Mouse (Mus musculus): ENCODE measurements around the gene Rhoh.

Rhoh gene

GRCm38 (mm10) chr5:65860281-65861000 lies 572 bp upstream of the Rhoh start:
- DNase-seq (ENCODE audit: low spot score): no peak

GRCm38 (mm10) chr5:65862217-65862927 lies 1.4 kb downstream of the Rhoh start:
- no peak for DNase-seq (ENCODE audit: low spot score)

GRCm38 (mm10) chr5:65863349-65863749 lies 2.3 kb downstream of the Rhoh start:
- no peak for DNase-seq (ENCODE audit: low spot score)

- no peak for DNase-seq (ENCODE audit: low spot score)
These were observed 3.5 kb downstream of the Rhoh start for GRCm38 (mm10) chr5:65864486-65864885.

- no peak for DNase-seq (ENCODE audit: low spot score)
These were observed 3.9 kb downstream of the Rhoh start for GRCm38 (mm10) chr5:65864946-65865345.

- no peak for DNase-seq (ENCODE audit: low spot score)
These were observed 5.6 kb downstream of the Rhoh start for GRCm38 (mm10) chr5:65866591-65866990.

- no peak for DNase-seq (ENCODE audit: low spot score)
These were observed 6.5 kb downstream of the Rhoh start for GRCm38 (mm10) chr5:65867380-65868116.

- no peak for DNase-seq (ENCODE audit: low spot score)
These were observed 7.4 kb downstream of the Rhoh start for GRCm38 (mm10) chr5:65868419-65868818.

GRCm38 (mm10) chr5:65869660-65870059 lies 8.6 kb downstream of the Rhoh start:
- DNase-seq (ENCODE audit: low spot score): no peak

GRCm38 (mm10) chr5:65871276-65871875 lies 10.4 kb downstream of the Rhoh start:
- DNase-seq (ENCODE audit: low spot score): no peak

GRCm38 (mm10) chr5:65873212-65873611 lies 12.2 kb downstream of the Rhoh start:
- no peak for DNase-seq (ENCODE audit: low spot score)

- DNase-seq (ENCODE audit: low spot score): no peak
These were observed 14.3 kb downstream of the Rhoh start for GRCm38 (mm10) chr5:65875269-65875668.

GRCm38 (mm10) chr5:65878367-65878766 lies 17.4 kb downstream of the Rhoh start:
- DNase-seq (ENCODE audit: low spot score): no peak

- DNase-seq (ENCODE audit: low spot score): no peak
These were observed 20.2 kb downstream of the Rhoh start for GRCm38 (mm10) chr5:65881254-65881653.

GRCm38 (mm10) chr5:65882476-65883205 lies 21.6 kb downstream of the Rhoh start:
- DNase-seq (ENCODE audit: low spot score): no peak

- DNase-seq (ENCODE audit: low spot score): no peak
These were observed 22.3 kb downstream of the Rhoh start for GRCm38 (mm10) chr5:65883355-65883754.

GRCm38 (mm10) chr5:65885699-65886443 lies 24.9 kb downstream of the Rhoh start:
- DNase-seq (ENCODE audit: low spot score): no peak

GRCm38 (mm10) chr5:65888102-65888501 lies 27.1 kb downstream of the Rhoh start:
- no peak for DNase-seq (ENCODE audit: low spot score)

GRCm38 (mm10) chr5:65888998-65889397 lies 28.0 kb downstream of the Rhoh start:
- DNase-seq (ENCODE audit: low spot score): no peak

- no peak for DNase-seq (ENCODE audit: low spot score)
These were observed 30.3 kb downstream of the Rhoh start for GRCm38 (mm10) chr5:65891251-65891826.
